22 mouse cellular contexts compared by ENCODE assay signal in the genomic region with DNA sequence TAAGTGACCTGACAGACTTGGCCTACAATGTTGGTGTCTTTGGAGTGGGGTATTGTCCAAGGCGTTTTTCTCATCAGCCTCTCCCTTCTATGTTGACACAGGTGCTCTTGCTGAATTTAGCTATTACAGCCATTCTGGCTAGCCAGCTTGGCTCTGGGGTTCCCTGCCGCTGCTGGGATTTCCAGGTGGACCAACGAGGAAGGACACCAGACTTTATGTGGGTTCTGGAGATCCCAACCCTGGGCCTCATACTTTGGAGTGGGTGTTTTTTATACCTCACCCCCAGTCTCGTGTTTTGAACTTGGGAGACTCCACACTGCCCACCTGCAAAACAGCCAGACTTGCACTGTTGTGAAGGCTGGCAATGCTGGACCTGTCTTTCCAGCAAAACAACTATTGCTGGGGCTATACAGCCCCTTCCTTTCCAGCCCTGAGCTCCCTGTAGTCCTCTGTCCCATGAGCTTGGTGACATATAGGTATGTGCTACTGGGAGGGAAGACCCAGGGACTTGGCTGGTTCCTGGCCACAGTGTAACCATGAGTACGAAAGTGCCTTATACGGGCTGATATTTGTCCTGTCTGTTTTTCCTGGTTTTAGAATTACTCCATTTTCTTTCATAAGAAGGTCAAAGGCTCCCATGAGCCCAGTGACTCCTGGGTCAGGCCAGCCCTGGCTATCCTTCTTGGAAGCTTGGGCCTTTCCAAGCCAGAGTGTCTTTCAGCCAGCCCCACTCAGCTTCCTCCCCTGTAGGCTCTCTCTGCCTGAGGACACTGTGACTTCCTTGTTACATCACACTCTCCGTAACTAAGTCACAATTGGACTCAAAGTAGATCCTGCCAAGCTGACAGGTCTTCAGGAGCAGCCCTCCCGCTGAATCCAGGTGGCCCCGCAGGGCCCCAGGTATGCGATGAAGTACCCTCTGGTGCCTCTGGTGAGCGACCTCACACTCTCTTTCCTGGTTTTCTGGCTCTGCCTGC. TPM values are rescaled to one million over a fixed set of nuclear protein-coding genes. Genes with fewer than 3 reads are reported as not detected.
A peak's percentile ranks its signal among the peaks of the same experiment; 100 is the strongest.
DNase-seq lines count a peak whose midpoint lies in the region; ATAC-seq and TF ChIP-seq lines count a peak whose summit lies in the region.
"Had no signal": no experiment of that assay in that cellular context is flagged by ENCODE, and none has a peak within 500 bp of the region (broad histone marks: within the 10 kb centered on the region; RNA-seq: fewer than 3 reads in every experiment).

A gene (plus strand): TSS at position 777 of the 977 bp plus-strand sequence.

- H3K4me2 ChIP-seq in liver, embryonic 12.5 days: no peak within 1 kb of the TSS
- H3K4me2 ChIP-seq: embryonic facial prominence, embryonic 12.5 days; hindbrain, embryonic 15.5 days; liver, embryonic 11.5 days had no signal

- peaks cover 6% of the 10 kb centered on the region; the same call in 1 of the 2 replicates for H3K36me3 ChIP-seq in liver, adult 2 months (ENCODE audit: control insufficient read depth, insufficient read depth, low read length)
- H3K36me3 ChIP-seq in liver, embryonic 12.5 days: peaks cover 18% of the 10 kb centered on the region

- no peak within 1 kb of the TSS for H3K9ac ChIP-seq in liver, adult 2 months (ENCODE audit: low read depth, low read length)
- H3K9ac ChIP-seq in liver, embryonic 12.5 days: no peak within 1 kb of the TSS
- H3K9ac ChIP-seq: embryonic facial prominence, embryonic 12.5 days; hindbrain, embryonic 15.5 days had no signal

- no peak within 1 kb of the TSS for H3K4me3 ChIP-seq in liver, adult 2 months (ENCODE audit: insufficient read depth, low read depth, low read length)
- no peak within 1 kb of the TSS for H3K4me3 ChIP-seq in liver, embryonic 12.5 days
- H3K4me3 ChIP-seq: embryonic facial prominence, embryonic 12.5 days; hindbrain, embryonic 15.5 days had no signal

- no peak for TF ChIP-seq CTCF in liver, adult 2 months (IDR thresholded peaks at IDR 0.05; ENCODE audit: low read depth, low read length)

- WGBS in liver, adult 2 months: 78% methylated on average over 11 of the region's 11 CpGs
- 62% methylated on average over 11 of the region's 11 CpGs for WGBS in liver, embryonic 12.5 days (ENCODE audit: insufficient replicate concordance)

- no peaks in the 10 kb centered on the region for H3K9me3 ChIP-seq in liver, embryonic 12.5 days (replicated peaks)
- H3K9me3 ChIP-seq: embryonic facial prominence, embryonic 12.5 days; hindbrain, embryonic 15.5 days had no signal

- H3K4me1 ChIP-seq in liver, adult 2 months (ENCODE audit: control insufficient read depth, insufficient read depth, low read length): no peaks in the 10 kb centered on the region
- no peaks in the 10 kb centered on the region for H3K4me1 ChIP-seq in liver, embryonic 12.5 days
- H3K4me1 ChIP-seq: embryonic facial prominence, embryonic 12.5 days; hindbrain, embryonic 15.5 days had no signal

- H3K27me3 ChIP-seq in liver, adult 2 months (ENCODE audit: control insufficient read depth, insufficient read depth, low read length): no peaks in the 10 kb centered on the region
- no peaks in the 10 kb centered on the region for H3K27me3 ChIP-seq in liver, embryonic 12.5 days (replicated peaks)
- H3K27me3 ChIP-seq: embryonic facial prominence, embryonic 12.5 days; hindbrain, embryonic 15.5 days had no signal

- no peak for TF ChIP-seq POLR2A in liver, adult 2 months (IDR thresholded peaks at IDR 0.05; ENCODE audit: extremely low read depth, insufficient read depth, low read length)

- no peak within 1 kb of the TSS for H3K27ac ChIP-seq in liver, adult 2 months (replicated peaks; ENCODE audit: insufficient read depth, low read depth, low read length)
- H3K27ac ChIP-seq in liver, embryonic 12.5 days: no peak within 1 kb of the TSS
- H3K27ac ChIP-seq: embryonic facial prominence, embryonic 12.5 days; hindbrain, embryonic 15.5 days had no signal

- no peak for ATAC-seq in liver, embryonic 12.5 days
- ATAC-seq: forebrain, embryonic 14.5 days had no signal

- no peaks in the 10 kb centered on the region for H3K79me2 ChIP-seq in liver, adult 2 months (ENCODE audit: control insufficient read depth, insufficient read depth, low read length)

- DNase-seq in liver, adult 2 months (ENCODE audit: extremely low read depth, low read depth, low spot score): peak; percentile 10
- peak; percentile 94 for DNase-seq in adipocyte (ENCODE audit: low spot score)
- peak; percentile 50 for DNase-seq in adrenal gland, postnatal 14 days
- DNase-seq in gonadal fat pad, adult 2 months (ENCODE audit: low read depth): no peak
- no peak for DNase-seq in urinary bladder, postnatal 4 days (ENCODE audit: low spot score in 2 of 2)
- DNase-seq in right cerebral cortex, postnatal 14 days: no peak
- DNase-seq in cerebellum, postnatal 36 days: no peak
- DNase-seq: cerebellum, adult 9-11 months; gastrocnemius, postnatal 36 days; heart, postnatal 10 days; layer of hippocampus, adult 9-11 months had no signal

RNA-seq across cellular contexts. Expression of the gene that starts here (rescaled TPM):
- total RNA-seq in liver, adult 2 months (2014; rRNA removed): 0.47 TPM in 1 of 2 replicates, not detected in the other
- not detected in 2 replicates for polyA plus RNA-seq in liver, adult 2 months (2012; rRNA removed)
- not detected in 2 replicates for polyA plus RNA-seq in liver, embryonic 12.5 days (2016; fragmentation: Nextera tagmentation; extraction: Ambion mirVana)
- 151 and 169 TPM in 2 replicates for total RNA-seq in adrenal gland, postnatal 14 days (2021)
- polyA plus RNA-seq in gonadal fat pad, adult 2 months (2012; rRNA removed): 211 and 252 TPM in 2 replicates
- total RNA-seq: left cerebral cortex, postnatal 14 days; megakaryocyte, adult 5-6 weeks; MEL; monocyte, adult 5-6 weeks had no signal
- polyA plus RNA-seq: embryonic facial prominence, embryonic 12.5 days; forebrain, embryonic 14.5 days; hindbrain, embryonic 15.5 days; kidney, embryonic 16.5 days; liver, embryonic 11.5 days; neural tube, embryonic 14.5 days had no signal

Comparison
In these comparisons a context has a peak if more than half of its experiments do, and no peak if none do; other contexts are left out.
1. RNA of the gene that starts here (total RNA-seq): 151 to 169 TPM in adrenal gland, postnatal 14 days; 0.47 TPM in liver, adult 2 months; every median in the first group is over 100 times any median in the second.
2. RNA of the gene that starts here (polyA plus RNA-seq): 211 to 252 TPM in gonadal fat pad, adult 2 months; not detected in liver, adult 2 months and not detected in liver, embryonic 12.5 days; every median in the first group is over 100 times any median in the second.
3. Peak in DNase-seq in liver, adult 2 months; RNA of the gene not detected or under 1 TPM.
4. DNase-seq: peak in adipocyte (single experiment) and adrenal gland, postnatal 14 days (single experiment); none in gonadal fat pad, adult 2 months (single experiment), urinary bladder, postnatal 4 days (0 of 2), right cerebral cortex, postnatal 14 days (single experiment) and cerebellum, postnatal 36 days (0 of 2).